Mouse (Mus musculus): Measurements from ENCODE around the gene H2-Aa.

DNA sequence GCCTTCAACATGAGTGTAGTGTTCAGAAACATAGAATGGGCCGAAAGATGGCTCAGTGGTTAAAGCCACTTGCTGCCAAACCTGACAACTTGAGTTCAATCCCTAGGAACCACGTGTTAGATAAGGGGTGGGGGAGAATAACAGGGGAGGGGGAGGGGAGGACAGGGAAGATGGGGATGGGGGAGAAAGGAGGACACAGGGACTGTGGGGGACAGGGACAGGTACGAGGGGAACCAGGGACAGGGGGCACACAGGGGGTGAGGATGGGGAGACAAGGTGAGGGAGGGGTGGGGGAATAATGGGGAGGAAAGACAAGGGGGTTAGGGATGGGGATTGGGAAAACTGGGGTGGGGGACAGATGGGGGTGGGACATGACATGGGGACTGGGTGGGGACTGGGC lies 47.3 kb downstream of the H2-Aa start:
- no peak for TF ChIP-seq CTCF (IDR thresholded peaks at IDR 0.05)
- no peak for TF ChIP-seq POLR2A (IDR thresholded peaks at IDR 0.05; ENCODE audit: insufficient read depth, low read depth, low read length)
- no peak for TF ChIP-seq EP300 (IDR thresholded peaks at IDR 0.05; ENCODE audit: insufficient read depth, low read depth, low read length)
